Mouse (Mus musculus) R1 (cell line): Measurements from ENCODE around the gene Capzb.

Experiments
- DNase-seq: peaks from one replicate; pipeline ENCODE4 v3.0.0-alpha.2; 2018; ENCODE audit warnings: low read depth, low spot score

Capzb gene

DNA sequence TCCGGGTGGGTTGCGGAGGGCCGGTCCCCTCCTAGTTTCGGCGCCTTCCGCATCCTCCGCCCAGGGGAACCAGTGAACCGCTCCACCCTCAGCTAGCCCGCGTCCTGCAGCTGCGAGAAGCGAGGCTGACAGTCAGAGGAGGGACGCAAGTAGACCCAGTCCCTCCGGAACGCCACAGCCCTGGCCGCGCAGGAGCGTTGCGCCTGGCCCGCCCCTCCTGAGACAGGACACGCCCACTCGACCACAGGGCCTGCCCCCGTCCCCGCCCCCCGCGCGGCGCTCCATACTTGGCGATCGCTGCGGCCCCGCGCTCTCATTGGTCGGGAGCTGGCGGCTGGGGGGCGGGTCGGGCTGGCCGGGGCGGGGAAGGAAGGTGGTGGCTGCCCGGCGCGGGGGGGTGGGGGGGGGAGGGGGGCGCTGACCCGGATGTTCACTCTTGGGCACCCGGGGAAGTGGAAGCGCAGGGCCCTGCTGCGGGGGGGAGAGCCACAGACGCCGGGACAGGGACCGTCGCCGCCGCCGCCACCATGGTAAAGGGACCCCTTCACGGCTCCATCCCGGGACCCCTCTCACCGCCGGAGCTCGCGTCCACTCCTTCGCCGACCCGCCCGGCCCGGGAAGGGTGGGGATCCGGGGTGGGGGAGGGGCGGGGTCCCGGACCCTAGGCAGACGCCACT, at the start of gene Capzb:
Gene Capzb (plus strand): TSS at position 401 of the 677 bp plus-strand sequence.
- DNase-seq: peak; percentile 95

DNA sequence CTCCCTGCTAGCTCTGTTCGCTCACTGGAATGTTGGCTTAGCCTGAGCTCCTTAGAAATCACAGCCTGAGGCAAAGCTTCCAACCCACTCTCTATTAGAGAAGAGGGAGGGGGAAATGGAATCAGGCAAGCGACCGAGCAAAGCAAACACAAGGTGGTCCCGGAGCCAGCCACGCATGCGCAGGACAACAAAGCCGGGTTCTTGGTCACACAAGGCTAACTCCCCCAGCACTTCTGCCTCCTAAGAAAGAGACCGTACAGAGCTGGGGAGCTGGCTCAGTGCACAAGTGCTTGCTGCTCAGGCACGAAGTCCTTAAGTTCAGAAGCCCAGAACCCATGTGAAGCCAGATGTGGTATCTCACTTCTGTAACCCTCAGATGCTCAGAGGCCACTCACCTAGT, 49.7 kb upstream of the Capzb start:
- peak; percentile 86 for DNase-seq

DNA sequence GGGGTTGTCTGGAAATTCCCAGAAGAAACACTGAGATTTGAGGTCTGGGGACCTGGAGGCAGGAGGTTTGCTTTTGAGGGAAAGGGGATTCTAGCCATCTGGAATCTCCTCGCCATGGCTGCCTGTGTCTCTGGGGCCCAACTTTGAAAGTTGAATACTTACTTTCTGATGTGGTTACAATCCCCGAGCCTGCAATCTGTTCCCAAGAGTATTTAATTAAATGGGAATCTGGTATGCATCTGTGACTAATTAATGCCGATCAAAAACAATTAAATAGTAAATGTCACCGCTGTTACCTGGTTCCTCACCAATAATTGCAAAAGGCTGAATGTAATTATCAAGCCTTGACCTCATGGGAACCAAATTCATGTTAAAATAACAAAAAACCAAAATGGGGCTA, 48.1 kb upstream of the Capzb start:
- no peak for DNase-seq

DNA sequence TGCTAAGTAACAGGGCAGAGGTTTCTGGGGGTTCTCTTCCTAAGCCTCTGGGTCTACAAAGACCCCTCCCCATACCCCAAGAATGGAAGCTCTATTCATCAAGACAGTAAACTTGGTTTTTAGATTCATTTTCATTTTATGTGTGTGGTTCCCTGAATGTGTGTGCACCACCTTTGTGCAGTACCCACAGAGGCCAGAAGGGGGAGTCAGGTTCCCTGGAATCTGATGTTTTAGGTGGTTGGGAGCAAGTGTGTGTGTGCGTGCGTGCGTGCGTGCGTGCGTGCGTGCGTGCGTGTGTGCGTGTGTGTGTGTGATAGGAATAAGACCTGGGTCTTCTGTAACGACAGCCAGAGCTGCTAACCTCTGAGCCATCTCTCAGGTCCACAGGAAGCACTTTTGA, 47.5 kb upstream of the Capzb start:
- DNase-seq: peak; percentile 89

DNA sequence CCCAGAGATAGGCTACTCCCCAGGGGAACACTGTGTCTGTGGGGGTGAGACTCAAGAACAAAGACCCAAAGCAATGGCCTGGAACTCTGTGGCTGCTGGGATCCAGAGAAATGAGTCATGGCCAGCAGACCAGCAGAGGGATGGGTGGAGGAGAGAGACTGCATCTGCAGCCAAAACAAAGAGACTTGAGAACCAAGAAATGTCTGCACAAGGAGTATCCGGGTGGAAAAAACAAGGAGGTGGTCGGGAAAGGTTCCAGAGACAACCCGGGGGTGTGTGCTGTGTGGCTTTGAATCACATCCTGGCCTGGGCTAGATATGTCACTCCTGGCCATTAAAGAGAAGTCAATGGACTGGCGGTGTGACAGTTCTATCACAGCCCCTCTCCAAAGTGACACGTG, 45.9 kb upstream of the Capzb start:
- no peak for DNase-seq

DNA sequence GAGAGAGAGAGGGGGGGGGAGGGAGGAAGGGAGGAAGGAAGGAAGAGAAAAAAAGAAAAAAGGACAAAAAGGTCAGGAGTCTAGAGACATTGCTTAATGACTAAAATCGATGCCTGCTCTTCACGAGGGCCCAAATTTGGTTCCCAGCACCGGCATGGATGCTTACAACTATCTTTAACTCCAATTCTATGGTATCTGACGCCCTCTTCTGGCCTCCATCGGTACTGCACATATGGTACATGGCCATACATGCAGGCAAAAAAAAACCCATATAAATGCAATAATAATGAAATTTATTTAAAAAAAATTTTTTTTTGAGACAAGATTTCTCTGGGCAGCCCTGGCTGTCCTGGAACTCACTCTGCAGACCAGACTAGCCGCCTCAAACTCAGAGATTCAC, 41.3 kb upstream of the Capzb start:
- peak; percentile 38 for DNase-seq

DNA sequence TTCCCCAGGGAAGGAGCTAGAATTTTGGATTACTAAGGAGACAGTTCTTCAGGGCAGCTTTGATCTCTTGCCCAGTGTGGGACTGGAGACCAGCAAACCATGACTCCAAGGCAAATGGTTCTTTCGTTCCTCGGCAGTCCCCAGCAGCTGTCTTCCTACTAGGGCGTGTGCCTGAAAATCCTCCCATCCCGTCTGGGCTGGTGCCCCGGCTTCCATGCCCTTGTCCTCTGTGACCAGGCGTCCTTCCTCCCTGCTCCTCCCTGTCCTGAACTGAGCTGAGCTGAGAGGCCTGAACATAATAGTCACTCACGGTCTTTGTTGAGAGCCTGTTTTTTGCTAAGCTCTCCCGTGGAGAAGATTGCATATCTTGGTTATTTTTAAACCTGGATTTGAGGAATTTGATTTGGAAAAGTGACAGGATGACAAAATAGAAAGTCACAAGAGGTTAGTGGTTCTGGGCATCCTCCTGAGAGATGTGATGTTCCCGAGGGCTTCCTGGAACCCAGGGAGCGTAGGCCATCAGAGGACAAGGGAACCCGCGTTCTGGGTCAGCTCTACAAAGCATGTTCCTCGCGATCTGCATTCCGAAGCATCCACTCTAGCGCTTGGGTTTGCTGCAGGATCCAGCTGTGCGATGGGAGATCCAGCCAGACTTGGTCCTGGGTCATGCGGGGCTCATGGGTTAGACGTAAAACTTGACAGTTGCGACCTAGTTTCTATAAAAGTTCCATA, 38.0 kb upstream of the Capzb start:
- no peak for DNase-seq

DNA sequence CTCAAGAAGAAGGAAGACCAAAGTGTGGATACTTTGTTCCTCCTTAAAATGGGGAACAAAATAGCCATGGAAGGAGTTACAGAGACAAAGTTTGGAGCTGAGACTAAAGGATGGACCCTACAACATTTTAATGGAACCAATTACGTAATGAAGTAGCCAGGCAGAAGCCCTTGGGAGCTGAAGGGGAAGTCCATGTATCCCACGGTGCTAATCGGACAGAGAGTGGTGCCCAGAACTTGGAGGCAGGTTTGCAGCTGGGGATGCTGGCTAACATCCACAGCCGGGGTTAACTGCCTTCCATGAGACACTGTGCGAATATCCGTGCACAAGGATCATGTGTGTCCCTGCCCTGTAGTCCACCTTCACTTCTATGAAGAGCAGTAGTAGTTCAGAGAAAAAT, 36.2 kb upstream of the Capzb start:
- DNase-seq: no peak

DNA sequence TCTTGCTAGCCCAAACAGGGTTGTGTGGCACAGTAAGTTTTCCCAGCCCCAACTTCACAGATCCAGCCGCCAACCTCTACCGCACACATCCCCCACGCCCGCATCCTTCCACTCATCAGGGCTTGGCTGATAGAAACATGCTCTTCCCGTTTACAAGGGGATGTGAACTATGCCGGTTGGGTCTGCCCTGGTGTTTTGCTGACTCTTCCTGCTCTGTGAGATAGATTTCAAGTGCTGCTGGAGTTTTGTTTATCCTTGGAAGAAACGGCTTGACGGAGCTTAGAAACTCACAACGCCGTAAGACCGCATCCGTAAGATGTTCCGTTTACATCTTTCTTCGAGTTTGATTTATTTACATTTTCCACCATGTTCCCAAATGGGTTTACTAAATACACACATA, 34.3 kb upstream of the Capzb start:
- no peak for DNase-seq

DNA sequence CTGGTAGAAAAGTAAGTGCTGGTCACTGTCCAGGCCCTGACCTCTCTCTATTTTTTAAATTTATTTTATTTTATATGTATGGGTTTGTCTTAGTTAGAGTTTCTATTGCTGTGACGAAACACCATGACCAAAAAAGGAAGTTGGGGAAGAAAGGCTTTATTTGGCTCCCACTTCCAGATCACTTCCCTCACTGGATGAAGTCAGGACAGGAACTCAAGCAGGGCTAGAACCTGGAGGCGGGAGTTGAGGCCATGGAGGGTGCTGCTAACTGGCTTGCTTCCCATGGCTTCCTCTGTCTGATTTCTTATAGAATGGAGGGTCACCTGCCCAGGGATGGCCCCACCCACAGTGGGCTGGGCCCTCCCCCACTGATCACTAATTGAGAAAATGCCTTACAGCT, 31.6 kb upstream of the Capzb start:
- no peak for DNase-seq

DNA sequence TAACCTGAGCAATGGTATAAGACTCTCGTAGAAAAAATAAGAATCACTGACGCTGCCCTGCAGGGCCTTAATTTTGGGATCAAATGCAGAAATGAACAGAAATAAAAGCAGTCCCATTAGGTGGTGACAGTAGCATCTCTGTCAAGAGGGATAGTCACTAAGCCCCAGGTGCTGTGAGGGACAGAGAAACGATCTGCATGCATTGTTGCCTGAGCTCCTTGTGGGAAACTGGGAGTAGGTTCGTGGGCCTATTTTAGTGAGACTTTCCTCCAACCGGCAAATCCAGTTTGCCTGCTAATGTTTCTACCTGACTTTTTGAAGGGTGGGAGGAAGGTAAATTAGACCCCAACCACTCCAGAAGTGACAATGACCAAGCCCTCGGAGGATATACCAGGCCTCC, 28.6 kb upstream of the Capzb start:
- DNase-seq: no peak

DNA sequence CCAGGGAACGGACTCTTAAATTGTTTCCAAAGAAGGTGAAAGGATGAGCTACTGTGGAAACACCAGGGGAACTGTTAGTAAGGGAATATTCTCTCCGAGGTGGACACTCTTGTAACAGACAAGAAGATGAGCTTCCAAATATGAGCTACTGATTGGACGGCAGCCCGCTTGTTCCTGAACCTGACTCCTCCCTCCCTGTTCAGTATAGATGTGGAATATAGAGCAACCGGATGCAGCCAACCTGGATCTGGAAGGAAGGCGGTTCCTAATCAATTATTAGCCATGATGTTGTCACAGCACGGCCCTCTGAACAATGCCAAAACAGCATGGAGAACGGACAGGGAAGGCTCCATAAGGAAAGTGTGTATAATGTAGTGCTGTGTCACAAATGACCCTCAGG, 27.4 kb upstream of the Capzb start:
- no peak for DNase-seq

DNA sequence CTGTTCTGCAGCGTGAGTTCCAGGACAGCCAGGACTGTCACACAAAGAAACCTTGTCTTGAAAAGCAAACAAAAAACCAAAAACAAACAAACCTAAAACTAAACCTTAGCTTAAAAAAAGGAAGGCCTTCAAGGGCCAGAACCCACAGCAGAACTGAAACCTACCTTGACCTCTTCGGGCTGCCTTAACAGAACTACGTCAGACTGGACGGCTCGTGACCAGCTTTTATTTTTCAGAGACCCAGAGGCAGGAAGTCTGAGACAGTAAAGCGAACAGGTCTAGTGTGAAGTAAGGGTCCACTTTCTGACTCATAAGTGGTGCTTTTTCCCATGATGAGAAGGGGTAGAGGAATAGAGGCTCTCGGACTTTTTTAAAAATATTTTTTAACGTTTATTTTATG, 26.5 kb upstream of the Capzb start:
- no peak for DNase-seq

DNA sequence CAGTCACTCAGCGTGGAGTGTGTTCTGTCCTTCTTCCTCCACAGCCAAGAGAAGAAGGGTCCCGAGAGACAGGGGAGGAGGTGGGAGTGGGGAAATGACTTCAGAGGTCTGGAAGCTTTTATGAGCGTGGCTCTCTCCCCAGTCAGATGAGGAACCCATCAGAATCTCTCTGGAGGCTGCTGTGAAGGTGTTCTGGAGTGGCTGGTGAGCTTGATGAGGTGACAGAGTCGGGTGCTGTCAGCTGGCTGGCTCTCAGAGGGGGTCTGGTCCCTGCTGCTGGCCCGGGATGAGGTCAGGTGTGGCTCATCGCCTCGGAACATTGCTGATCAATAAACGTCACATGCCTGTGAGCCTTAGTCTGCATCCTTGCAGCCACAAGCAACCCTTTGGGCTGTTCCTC, 25.6 kb upstream of the Capzb start:
- no peak for DNase-seq

DNA sequence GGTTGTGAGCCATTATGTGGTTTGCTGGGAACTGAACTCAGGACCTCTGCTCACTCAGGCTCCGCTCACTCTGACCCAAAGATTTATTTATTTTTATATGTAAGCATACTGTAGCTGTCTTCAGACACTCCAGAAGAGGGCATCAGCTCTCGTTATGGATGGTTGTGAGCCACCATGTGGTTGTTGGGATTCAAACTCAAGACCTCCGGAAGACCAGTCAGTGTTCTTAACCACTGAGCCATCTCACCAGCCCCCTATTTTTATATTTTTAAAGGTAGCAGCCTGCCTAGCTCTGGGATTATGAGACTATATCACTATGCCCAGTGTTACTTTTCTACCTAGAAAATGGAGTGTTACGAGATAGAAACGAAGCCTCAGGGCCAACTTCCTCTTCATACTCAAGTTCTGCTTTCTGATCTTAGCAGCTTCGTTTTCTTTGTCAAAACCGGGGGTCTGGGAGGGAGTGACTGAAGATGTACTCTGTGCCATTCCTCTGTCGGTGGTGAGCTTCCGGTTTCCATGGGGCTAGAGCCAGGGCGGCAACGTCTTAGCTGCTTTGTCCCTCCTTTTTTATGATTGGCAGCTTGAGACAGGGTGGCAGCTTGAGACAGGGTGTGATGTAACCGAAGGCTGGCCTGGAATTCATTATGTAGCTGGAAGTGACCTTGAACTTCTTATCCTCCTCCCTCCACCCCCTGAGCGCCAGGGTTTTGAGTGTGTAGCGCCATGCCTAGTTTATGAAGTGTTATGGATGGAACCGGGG, 23.5 kb upstream of the Capzb start:
- DNase-seq: peak; percentile 81

DNA sequence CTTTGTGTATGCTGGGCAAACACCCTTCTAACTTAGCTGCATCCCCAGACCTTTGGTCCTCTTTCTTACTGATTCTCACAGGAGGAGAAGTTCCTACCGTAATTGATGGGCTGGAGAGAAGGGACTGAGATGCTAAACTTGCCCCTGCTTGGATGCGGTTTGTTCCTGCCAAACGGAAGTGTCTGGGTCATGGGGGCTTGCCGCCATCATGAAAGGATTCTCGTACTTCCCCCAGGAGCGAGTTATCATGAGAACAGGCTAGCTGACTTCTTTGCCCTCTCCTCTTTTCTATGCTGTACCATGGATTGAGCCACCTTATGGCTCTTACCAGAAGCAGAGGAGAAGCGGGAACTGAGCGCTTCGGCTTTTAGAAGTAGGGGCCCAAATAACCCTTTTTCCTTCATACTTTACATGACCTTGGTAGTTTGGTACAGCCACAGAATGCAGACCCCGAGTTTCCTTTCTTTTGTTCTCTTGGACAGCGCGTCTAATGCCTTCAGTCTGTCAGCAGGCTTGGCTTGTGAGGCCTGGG, 22.9 kb upstream of the Capzb start:
- DNase-seq: peak; percentile 55

DNA sequence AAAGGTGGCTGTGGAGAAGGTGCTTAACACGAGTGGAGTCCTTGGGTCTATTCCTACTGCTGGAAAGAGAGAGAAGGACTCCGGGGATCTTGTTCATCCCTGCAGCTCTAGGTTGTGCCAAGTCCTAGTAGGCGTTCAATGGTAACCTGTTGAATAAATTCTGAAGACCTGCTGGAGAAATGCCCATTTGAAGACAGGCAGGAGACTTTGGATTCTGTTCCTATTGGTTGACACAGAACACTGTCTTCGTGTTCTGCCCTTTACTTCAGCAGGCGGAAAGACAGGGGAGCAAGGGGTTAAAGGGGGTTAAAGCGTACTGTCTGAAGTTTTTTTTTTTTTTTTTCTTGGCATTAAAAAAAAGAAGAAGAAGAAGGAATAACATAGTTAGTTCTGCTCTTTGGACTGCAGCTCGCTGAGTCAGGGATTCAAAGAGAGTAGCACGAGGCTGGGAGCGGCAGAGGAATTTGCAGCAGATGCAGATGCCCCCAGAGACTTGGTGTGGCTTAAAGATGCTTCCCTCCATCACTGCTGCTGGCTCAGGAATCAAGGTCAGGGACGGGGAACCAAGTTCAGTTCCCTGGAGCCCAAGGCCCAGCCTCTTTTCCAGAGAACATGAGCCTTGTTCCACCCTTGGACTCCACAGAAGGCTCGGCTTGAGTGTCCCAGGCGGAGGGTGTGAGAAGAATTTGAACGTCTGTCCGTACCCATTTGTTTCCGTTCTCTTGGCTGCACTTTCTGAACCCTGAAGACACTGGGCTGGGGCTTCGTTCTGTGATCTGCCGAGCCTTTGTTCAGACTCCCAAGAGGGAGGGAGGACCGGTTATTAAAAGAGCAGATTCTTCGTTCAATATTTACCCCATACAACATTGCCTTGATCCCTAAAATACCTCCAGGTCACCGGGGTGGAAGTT, 17.4 kb upstream of the Capzb start:
- DNase-seq: no peak

DNA sequence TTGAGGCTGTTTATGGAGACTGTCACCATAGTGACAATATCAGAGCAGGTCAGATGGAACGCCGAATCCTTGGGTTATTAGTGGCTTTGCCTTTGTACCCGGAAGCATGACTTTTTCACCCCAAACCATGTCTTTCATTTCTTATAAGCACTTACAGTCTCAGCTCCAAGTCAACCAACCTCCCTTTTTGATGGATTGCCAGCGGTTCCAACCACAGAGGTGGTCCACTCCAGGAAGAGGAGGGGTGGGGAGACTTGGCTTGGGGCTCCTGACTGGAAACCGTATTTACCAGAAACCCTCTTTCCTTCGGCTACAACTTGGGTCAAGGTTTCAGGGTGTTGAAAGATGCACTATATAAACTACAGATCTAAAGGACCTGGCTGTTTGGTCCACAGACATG, 16.7 kb upstream of the Capzb start:
- DNase-seq: no peak

DNA sequence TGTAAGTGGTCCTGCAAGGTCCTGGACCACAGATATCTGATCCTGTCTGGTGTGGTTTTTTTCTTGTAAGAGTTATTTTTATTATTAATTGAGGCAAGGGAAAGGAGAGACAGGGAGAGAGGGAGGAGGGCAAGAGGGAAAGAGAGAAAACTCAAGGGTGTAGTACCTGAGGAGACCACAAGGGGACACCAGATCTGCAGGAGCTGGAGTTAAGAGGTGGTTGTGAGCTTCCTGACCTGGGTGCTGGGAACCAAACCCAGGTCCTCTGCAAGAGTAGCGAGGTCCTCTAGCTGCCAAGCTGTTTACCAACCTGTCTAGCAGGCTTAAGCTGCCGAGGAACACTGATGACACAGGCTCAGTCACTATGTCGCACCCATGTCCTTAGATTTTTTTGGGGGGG, 14.8 kb upstream of the Capzb start:
- peak; percentile 76 for DNase-seq

DNA sequence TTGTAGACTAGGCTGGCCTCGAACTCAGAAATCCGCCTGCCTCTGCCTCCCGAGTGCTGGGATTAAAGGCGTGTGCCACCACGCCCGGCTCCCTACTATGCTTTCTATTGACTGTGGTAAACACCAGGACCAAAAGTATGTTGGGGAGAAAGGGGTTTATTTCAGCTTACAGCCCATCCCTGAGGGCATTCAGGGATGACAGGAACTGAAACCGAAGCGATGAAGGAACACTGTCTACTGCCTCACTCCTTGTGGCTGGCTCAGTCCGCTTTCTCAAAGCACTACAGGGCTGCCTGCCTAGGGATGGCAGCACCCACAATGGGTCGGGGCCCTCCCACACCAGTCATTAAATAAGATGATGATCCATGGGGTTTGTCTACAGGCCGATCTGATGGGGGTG, 14.3 kb upstream of the Capzb start:
- peak; percentile 64 for DNase-seq

DNA sequence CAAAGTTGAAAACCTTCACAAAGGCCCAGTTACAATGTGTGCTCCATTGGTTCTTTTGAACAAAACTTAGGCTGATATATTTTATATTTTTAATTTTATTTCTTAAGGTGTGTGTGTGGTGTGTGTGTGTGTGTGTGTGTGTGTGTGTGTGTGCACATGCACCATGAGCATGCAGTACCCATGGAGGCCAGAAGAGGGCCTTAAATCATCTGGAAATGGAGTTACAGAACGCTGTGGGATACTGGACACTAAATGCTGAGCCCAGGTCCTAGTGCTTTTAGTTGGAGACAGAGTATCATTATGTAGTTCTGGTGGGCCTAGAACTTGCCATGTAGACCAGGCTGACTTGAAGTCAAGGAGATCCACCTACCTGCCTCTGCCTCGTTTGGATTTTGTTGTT, 13.5 kb upstream of the Capzb start:
- DNase-seq: peak; percentile 59
